Mouse (Mus musculus): Measurements from ENCODE around the gene Mgl2.

GRCm38 (mm10) chr11:70151072-70151471, 20.9 kb downstream of the Mgl2 start:
- TF ChIP-seq CTCF (IDR thresholded peaks at IDR 0.05; ENCODE audit: low read depth, low read length) (no peak), EP300 (IDR thresholded peaks at IDR 0.05; ENCODE audit: insufficient read depth, low read depth, low read length) (no peak), POLR2A (IDR thresholded peaks at IDR 0.05; ENCODE audit: insufficient read depth, low read length) (no peak)

All from ES-Bruce4 (cell line).